Mouse (Mus musculus) liver, embryonic 14.5 days (tissue): ENCODE results near the gene Zfp598.

Experiments
- CTCF ChIP-seq: IDR thresholded peaks from 2 replicates; pipeline ENCODE4 v1.5.1; 2016; ENCODE audit warnings: antibody characterized with exemption, low read depth, control low read depth
- EP300 ChIP-seq: IDR thresholded peaks from 2 replicates; pipeline ENCODE4 v1.6.1; 2016; ENCODE audit warnings: antibody characterized with exemption, low read depth

DNA sequence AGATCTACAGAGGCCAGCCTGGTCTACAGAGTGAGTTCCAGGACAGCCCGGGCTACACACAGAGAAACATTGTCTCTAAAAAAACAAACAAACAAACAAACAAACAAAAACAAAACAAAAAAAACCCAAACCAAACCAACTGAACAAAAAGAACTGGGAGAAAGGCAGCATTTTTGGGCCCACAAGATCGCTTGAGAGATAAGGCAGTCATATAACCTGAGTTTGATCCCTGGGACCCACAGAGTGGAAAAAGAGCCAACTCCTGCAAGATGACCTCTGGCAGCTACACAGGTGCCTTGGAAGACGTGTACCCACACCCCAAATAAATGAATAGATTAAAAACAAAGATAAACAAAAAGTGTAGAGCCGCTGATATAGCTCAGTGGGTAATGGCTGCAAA is 14.5 kb upstream of the Zfp598 start:
- TF ChIP-seq CTCF (no peak), EP300 (no peak)
